Mouse (Mus musculus) heart, postnatal 36 days (tissue): Measurements from ENCODE around the gene Fh1. TPM values are rescaled to one million over a fixed set of nuclear protein-coding genes. Genes with fewer than 3 reads are reported as not detected.

Source experiments
- DNase-seq, 2 experiments: peaks; one replicate each; pipeline ENCODE4 v3.0.0; 2021 to 2022
- intact Hi-C: fragments of 180-260 bp; cut with DNase I; formaldehyde crosslinking; loops from one replicate; pipeline ENCODE4 v1.15.1; 2025
- total RNA-seq, 2 experiments: library from RNA; stranded (reverse); gene quantifications; 2 replicates each; pipeline ENCODE4 v1.2.3; 2021

Gene Fh1
- total RNA-seq, 2 experiments from 2014 or later: 598 to 639 TPM

DNA sequence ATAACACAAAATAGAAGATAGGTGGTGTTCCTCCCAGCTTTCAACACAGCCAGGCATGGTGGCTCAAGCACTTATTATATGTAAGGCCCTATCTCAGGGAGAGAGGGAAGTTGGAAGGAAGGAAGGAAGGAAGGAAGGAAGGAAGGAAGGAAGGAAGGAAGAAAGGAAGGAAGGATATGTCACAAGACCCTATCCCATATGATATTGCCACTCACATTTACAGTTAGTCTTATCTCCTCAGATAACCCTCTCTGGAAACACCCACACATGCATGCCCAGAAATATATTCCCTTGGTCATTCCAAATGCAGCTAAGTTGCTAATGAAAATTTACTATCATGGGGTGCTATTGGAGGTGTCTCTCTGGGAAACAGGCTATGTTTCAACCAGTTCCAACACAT, 63.6 kb downstream of the Fh1 start:
- intact Hi-C loops: no loop called here
- no peak for DNase-seq

DNA sequence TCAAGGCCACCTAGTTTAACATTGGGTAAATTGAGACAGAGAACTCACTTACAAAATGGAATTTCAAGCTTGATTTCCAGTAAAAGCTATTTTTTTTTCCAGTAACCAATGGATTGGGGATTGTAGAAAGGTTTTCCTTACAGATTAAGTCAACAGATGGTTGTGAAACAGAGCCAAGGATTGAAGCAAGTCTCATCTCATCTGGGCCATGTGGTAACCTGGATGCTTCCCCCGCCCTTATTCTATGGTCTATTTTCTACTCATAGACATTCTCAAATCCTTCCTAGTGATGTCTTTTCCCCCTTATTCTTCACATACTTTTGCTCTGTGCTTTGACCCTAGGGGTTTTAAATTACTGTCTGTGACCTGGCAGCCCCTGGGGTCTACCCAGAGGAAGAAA, 70.8 kb downstream of the Fh1 start:
- intact Hi-C loops: no loop called here

DNA sequence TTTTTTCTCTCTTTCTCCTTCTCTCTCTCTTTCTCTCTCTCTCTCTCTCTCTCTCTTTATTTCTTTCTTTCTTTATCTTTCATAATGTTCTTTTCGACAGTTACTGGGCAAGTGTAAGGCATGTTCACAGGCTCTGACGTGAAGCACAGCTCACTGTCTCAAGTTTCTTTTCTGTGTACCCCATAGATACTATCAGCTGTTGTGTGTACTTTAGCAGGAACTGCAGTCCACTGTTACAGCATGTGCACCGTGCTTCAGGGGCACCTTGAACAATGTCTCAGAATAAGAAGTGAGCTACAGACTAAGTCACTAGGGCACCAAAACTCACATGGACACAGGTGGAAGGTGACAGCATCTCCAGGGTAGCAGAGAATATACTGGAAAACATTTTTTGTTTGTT, 73.0 kb downstream of the Fh1 start:
- intact Hi-C loops: no loop called here
- DNase-seq: no peak

More for the DNA sequence above, 70.8 kb downstream of the Fh1 start:
- DNase-seq: no peak

DNA sequence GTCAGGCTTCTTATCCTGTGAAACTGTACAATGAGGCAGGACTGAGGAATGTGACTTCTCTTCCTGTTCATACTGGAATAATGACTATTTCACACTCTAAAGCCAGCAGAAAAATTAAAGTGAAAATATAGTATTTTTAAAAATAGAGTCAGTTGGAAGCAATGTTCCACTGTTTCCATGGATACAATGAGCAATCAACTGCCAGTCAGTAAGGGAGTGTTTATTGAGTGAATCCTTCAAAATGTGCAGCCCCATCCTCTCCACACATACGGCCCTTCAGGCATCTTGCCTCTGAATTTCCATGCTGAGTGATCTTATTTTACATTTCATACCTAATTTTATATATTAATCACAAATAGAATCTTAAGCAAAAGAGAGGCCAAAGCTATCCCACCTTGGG, 74.8 kb downstream of the Fh1 start:
- intact Hi-C loops: no loop called here
- DNase-seq: no peak

Other genes with a start within 250 kb of the Fh1 start
- 1 to 10 TPM; 1.4 to 1.7 TPM for gene Rgs7, start 133.1 kb downstream of the Fh1 start, total RNA-seq
- under 1 TPM; 0.44 to 0.51 TPM for gene Kmo, start 5.3 kb downstream of the Fh1 start, total RNA-seq
- 1 to 10 TPM; 7.2 to 9.9 TPM for gene Opn3, start 67.1 kb upstream of the Fh1 start, total RNA-seq
- gene Chml, start 67.3 kb upstream of the Fh1 start, total RNA-seq: 10 to 100 TPM; 10.1 to 10.6 TPM
- not detected for gene Wdr64, start 73.0 kb upstream of the Fh1 start, total RNA-seq